Mouse (Mus musculus): Measurements from ENCODE around the gene Iqcg. TPM values are rescaled to one million over a fixed set of nuclear protein-coding genes. Genes with fewer than 3 reads are reported as not detected.
"Not testable (repeated sequence)": the region's sequence is repeated elsewhere in the genome, so short reads cannot be mapped to it uniquely, and the experiment has no call there.

The Iqcg gene
- total and polyA plus RNA-seq, 2 experiments from 2014 or later = 2.0 to 4.8 TPM

GRCm38 (mm10) chr16:33062024-33062681 lies 6.1 kb upstream of the Iqcg start, which contains the start of gene Lmln:
Gene Lmln, plus strand, starts transcription at chr16:33062521.
- peak; percentile 97 for DNase-seq (ENCODE audit: low spot score)
- Histone ChIP-seq H3K9ac (replicated peaks; ENCODE audit: low read length) (peak within 1 kb of the TSS; percentile 78), H3K9me3 (ENCODE audit: low read length) (no peaks in the 10 kb centered on the region), H3K27ac (peak within 1 kb of the TSS; percentile 69), H3K4me2 (ENCODE audit: low read depth, low read length) (peak within 1 kb of the TSS; percentile 89), H3K4me1 (ENCODE audit: insufficient read depth, low read length) (0 out of 2 replicates have a peak, but pooled peaks cover 5% of the 10 kb centered on the region), H3K4me3 (ENCODE audit: low read length) (peak within 1 kb of the TSS; percentile 75), H3K36me3 (ENCODE audit: insufficient read depth, low read length) (peaks cover 21% of the 10 kb centered on the region; the same call in 1 of the 2 replicates), H3K27me3 (ENCODE audit: insufficient read depth, low read length) (no peaks in the 10 kb centered on the region)
- ATAC-seq = peak; percentile 98
- TF ChIP-seq CTCF (IDR thresholded peaks at IDR 0.05; ENCODE audit: low read depth) = no peak
- WGBS = 1% methylated on average over 56 of the region's 64 CpGs

DNA sequence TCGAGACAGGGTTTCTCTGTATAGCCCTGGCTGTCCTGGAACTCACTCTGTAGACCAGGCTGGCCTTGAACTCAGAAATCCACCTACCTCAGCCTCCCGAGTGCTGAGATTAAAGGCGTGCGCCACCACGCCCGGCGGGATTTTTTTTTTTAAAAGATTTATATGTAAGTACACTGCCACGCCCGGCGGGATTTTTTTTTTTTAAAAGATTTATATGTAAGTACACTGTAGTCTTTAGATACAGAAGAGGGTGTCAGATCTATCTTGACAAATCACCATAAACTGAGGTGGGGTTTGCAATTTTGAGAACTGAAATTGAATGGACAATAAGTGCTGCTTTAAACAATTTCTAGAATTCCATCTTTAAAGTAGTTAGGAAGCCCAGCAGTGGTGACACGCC lies 5.4 kb upstream of the Iqcg start:
- ATAC-seq = no peak
- Histone ChIP-seq H3K27me3 (ENCODE audit: insufficient read depth, low read length) (no peaks in the 10 kb centered on the region), H3K4me1 (ENCODE audit: insufficient read depth, low read length) (0 out of 2 replicates have a peak, but pooled peaks cover 5% of the 10 kb centered on the region), H3K36me3 (ENCODE audit: insufficient read depth, low read length) (peaks cover 21% of the 10 kb centered on the region; the same call in 1 of the 2 replicates), H3K9ac (replicated peaks; ENCODE audit: low read length) (no peak overlapping the region), H3K9me3 (ENCODE audit: low read length) (no peaks in the 10 kb centered on the region), H3K27ac (no peak overlapping the region), H3K4me2 (ENCODE audit: low read depth, low read length) (peak overlapping the region; percentile 89; the same call in 1 of the 2 replicates), H3K4me3 (ENCODE audit: low read length) (no peak overlapping the region)
- TF ChIP-seq CTCF (IDR thresholded peaks at IDR 0.05; ENCODE audit: low read depth) = no peak
- no peak for DNase-seq (ENCODE audit: low spot score)
- WGBS = 56% methylated on average over 11 of the region's 11 CpGs

- H3K4me1 ChIP-seq (ENCODE audit: insufficient read depth, low read length) = 0 out of 2 replicates have a peak, but pooled peaks cover 5% of the 10 kb centered on the region
- no peak for TF ChIP-seq CTCF (IDR thresholded peaks at IDR 0.05; ENCODE audit: low read depth)
- no peak overlapping the region for H3K27ac ChIP-seq
- WGBS = 79% methylated on average over 2 of the region's 2 CpGs
- H3K27me3 ChIP-seq (ENCODE audit: insufficient read depth, low read length) = no peaks in the 10 kb centered on the region
- no peak overlapping the region for H3K4me3 ChIP-seq (ENCODE audit: low read length)
- no peak overlapping the region for H3K9ac ChIP-seq (replicated peaks; ENCODE audit: low read length)
- H3K9me3 ChIP-seq (ENCODE audit: low read length) = no peaks in the 10 kb centered on the region
- H3K36me3 ChIP-seq (ENCODE audit: insufficient read depth, low read length) = peaks cover 21% of the 10 kb centered on the region; the same call in 1 of the 2 replicates
- DNase-seq (ENCODE audit: low spot score) (no peak), ATAC-seq (no peak)
- no peak overlapping the region for H3K4me2 ChIP-seq (ENCODE audit: low read depth, low read length)
Observed at GRCm38 (mm10) chr16:33060926-33061325, 4.9 kb upstream of the Iqcg start.

DNA sequence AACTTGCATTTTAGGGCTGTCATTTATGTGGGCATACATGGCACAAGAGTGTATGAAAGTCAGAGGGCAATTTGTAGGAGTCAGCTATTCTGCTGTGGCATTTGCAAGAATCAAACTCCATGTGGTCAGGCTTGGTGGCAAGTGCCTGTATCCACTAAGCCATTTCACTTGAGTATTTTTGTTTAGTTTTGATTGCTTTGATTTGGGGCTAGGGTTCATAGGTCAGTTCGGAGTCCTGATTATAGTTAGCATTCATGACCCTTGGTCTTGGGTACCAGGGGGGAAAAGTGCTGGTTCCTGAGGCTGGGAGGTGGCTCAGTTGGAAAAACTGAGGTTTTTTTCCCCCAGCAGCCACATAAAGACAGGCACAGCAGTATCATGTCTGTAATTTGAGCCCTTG lies 3.5 kb upstream of the Iqcg start:
- no peaks in the 10 kb centered on the region for H3K9me3 ChIP-seq (ENCODE audit: low read length)
- H3K9ac ChIP-seq (replicated peaks; ENCODE audit: low read length) = no peak overlapping the region
- H3K27me3 ChIP-seq (ENCODE audit: insufficient read depth, low read length) = no peaks in the 10 kb centered on the region
- 0 out of 2 replicates have a peak, but pooled peaks cover 5% of the 10 kb centered on the region for H3K4me1 ChIP-seq (ENCODE audit: insufficient read depth, low read length)
- no peak overlapping the region for H3K27ac ChIP-seq
- DNase-seq (ENCODE audit: low spot score) = no peak
- H3K4me2 ChIP-seq (ENCODE audit: low read depth, low read length) = no peak overlapping the region
- 84% methylated on average over 1 of the region's 1 CpGs for WGBS
- no peak for ATAC-seq
- H3K4me3 ChIP-seq (ENCODE audit: low read length) = no peak overlapping the region
- TF ChIP-seq CTCF (IDR thresholded peaks at IDR 0.05; ENCODE audit: low read depth) = no peak
- H3K36me3 ChIP-seq (ENCODE audit: insufficient read depth, low read length) = peaks cover 21% of the 10 kb centered on the region; the same call in 1 of the 2 replicates

- peaks cover 21% of the 10 kb centered on the region; the same call in 1 of the 2 replicates for H3K36me3 ChIP-seq (ENCODE audit: insufficient read depth, low read length)
- not testable (repeated sequence) for H3K27me3 ChIP-seq (ENCODE audit: insufficient read depth, low read length); H3K4me3 ChIP-seq (ENCODE audit: low read length); H3K4me1 ChIP-seq (ENCODE audit: insufficient read depth, low read length); H3K4me2 ChIP-seq (ENCODE audit: low read depth, low read length); H3K9me3 ChIP-seq (ENCODE audit: low read length); DNase-seq (ENCODE audit: low spot score); H3K9ac ChIP-seq (replicated peaks; ENCODE audit: low read length); ATAC-seq; H3K27ac ChIP-seq
- WGBS = 88% methylated on average over 9 of the region's 9 CpGs
Observed at GRCm38 (mm10) chr16:33058656-33059055, 2.6 kb upstream of the Iqcg start.

- ATAC-seq (no peak), DNase-seq (ENCODE audit: low spot score) (no peak)
- Histone ChIP-seq H3K27me3 (ENCODE audit: insufficient read depth, low read length) (no peaks in the 10 kb centered on the region), H3K36me3 (ENCODE audit: insufficient read depth, low read length) (peaks cover 21% of the 10 kb centered on the region; the same call in 1 of the 2 replicates), H3K9me3 (ENCODE audit: low read length) (no peaks in the 10 kb centered on the region), H3K4me2 (ENCODE audit: low read depth, low read length) (peak overlapping the region; percentile 80), H3K9ac (replicated peaks; ENCODE audit: low read length) (0 out of 2 replicates have a peak overlapping the region, but pooled peaks have one; percentile 18), H3K4me1 (ENCODE audit: insufficient read depth, low read length) (0 out of 2 replicates have a peak, but pooled peaks cover 5% of the 10 kb centered on the region), H3K4me3 (ENCODE audit: low read length) (peak overlapping the region; percentile 92), H3K27ac (no peak overlapping the region)
- WGBS = 91% methylated on average over 16 of the region's 16 CpGs
- no peak for TF ChIP-seq CTCF (IDR thresholded peaks at IDR 0.05; ENCODE audit: low read depth)
Observed at GRCm38 (mm10) chr16:33058033-33058432, 2.0 kb upstream of the Iqcg start.

- no peak for TF ChIP-seq CTCF (IDR thresholded peaks at IDR 0.05; ENCODE audit: low read depth)
- Histone ChIP-seq H3K27me3 (ENCODE audit: insufficient read depth, low read length) (no peaks in the 10 kb centered on the region), H3K4me1 (ENCODE audit: insufficient read depth, low read length) (0 out of 2 replicates have a peak, but pooled peaks cover 5% of the 10 kb centered on the region), H3K4me3 (ENCODE audit: low read length) (peak overlapping the region; percentile 92), H3K9ac (replicated peaks; ENCODE audit: low read length) (peak overlapping the region; percentile 93), H3K27ac (peak overlapping the region; percentile 94), H3K9me3 (ENCODE audit: low read length) (no peaks in the 10 kb centered on the region), H3K36me3 (ENCODE audit: insufficient read depth, low read length) (peaks cover 21% of the 10 kb centered on the region; the same call in 1 of the 2 replicates), H3K4me2 (ENCODE audit: low read depth, low read length) (peak overlapping the region; percentile 80)
- WGBS = under 1% methylated on average over 24 of the region's 24 CpGs
- peak; percentile 46 for ATAC-seq
- DNase-seq (ENCODE audit: low spot score) = peak; percentile 51
Observed at GRCm38 (mm10) chr16:33056786-33057185, 768 bp upstream of the Iqcg start.

All from hindbrain, postnatal 0 days (tissue).